Mouse (Mus musculus) mesoderm, embryonic 11.5 days (tissue): ENCODE measurements around the gene Dph7.
"Not testable (repeated sequence)": the region's sequence is repeated elsewhere in the genome, so short reads cannot be mapped to it uniquely, and the experiment has no call there.

Experiments used
- DNase-seq: peaks from one replicate; pipeline ENCODE4 v3.0.0-alpha.2; 2012; ENCODE audit warnings: low read depth, low spot score

Gene Dph7

DNA sequence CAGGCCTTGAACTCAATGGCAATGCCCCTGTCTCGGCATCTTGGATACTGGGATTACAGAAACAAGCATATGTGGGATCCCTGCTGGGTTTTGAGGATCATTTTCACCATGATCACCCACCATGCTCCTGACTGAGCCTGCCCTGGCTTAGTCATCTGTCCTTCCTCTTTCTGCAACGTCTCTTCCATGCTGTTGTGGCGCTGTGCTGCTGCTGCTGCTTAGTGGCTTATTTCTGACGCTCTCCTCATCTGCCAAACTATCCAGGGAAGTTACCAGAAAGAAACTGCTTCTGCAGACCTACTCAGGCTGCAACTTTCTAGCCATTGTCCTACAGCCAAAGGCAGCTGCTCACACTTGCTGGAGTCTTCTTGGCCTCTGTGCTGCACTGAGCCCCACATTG, 8.2 kb downstream of the Dph7 start:
- DNase-seq, result no peak

DNA sequence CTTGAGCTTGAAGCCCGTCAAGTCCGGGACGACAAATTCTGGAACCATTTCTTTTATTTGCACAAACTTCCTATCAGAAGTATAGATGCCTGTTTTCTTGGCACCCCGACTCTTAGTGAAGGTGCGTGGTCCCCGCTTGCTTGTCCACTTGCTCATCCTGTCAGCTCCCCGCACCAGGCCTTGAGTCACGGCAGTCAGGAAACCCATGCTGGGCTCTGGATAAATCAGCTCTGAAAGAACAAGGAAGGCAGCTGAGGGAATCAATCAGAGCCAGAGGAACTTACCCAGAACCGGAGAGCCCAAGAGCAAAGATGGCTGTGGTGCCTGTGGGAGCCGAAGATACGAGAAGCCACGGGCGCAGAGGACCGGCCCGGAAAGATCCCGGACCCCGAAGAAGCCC, 12.3 kb downstream of the Dph7 start:
- DNase-seq, result not testable (repeated sequence)

DNA sequence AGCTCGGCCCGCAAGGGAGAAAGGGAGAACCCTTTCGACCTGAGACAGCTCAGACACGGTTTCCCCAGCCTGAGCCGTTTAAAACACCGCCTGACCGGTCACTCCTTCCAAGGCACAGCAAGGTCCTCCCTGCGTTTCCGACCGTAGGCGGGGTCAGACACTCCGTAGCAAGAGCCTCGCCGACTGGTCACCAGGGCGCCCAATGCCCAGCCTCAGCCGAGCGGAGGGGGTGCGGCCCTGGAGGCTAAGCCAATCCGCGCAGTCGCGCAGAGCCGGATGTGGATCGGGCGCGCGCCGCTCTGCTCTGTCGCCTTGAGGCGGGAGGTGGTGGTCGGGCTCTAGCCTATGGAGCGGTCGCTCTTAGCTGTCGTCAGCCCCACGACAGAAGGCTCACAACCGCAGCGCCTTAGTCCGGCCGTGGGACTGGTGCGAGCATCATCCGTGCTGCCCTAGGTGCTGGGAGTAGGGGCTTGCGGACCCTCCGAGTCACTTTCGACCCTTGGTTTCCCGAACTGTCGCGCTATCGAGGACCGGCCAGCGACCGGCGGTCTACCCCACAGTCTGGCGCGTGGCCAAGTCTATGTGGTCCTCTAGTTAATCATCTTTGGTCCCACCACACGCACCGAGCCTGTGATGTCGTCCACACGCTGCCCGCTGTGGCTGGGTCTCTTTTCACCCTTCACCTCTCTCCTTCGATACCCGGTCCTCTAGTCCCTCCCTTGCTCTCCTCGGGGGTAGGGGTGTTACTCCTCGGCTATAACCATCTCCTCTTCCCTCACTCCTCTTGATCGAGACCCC, 12.9 kb downstream of the Dph7 start, which contains the start of gene Mrpl41:
Mrpl41 (minus strand) TSS at position 193 of the 798 bp plus-strand sequence.
- peak; percentile 98 for DNase-seq

DNA sequence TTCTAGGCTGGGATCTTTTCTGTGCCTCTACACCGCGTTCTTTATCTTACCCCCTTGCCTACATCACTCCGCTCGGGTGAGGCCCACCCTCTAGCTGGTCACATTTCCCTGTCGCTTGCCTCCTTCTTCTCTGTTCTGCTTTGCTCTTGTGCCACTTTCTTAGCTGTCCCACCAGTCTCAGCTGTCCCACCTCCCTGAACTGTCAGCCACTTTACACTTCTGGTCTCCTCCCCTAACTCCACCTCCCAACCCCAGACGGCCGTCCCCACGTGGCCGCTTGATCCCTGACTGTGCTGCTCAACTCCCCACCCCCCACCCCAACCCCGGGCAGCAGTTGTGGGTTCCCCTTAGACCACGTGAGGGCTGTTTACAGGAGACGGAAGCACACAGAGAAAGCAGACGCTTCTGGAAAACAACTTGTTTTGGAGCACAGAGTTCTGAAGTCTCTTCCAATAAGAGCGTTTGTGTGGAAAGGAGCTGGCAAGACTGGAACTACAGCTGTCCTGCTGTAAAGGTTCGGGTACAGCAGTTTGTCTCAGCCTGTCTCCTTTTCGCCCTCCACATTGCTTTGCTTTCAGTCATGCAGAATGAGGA, 13.6 kb downstream of the Dph7 start, which contains the start of gene Pnpla7:
Pnpla7 (plus strand) TSS at position 330 of the 594 bp plus-strand sequence.
- peak; percentile 76 for DNase-seq

GRCm38 (mm10) chr2:24976960-24977359, 14.8 kb downstream of the Dph7 start:
- DNase-seq, result no peak

DNA sequence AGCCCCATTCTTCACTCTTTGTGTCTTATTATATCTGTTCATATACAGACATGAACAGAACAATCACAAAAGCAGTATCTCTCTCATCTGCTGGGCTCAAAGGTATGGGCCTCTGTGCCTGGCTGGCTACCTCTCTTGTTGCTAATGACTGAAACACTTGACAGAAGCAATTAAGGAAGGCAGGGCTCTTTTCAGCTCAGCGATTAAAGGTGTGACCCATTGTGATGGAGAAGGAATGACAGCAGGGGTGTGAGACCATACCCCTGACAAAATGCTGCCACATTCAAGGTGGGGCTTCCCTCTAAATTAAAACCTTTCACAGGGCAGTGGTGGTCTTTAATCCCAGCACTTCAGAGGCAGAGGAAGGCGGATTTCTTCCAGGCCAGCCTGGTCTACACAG, 25.6 kb downstream of the Dph7 start:
- DNase-seq, result no peak

DNA sequence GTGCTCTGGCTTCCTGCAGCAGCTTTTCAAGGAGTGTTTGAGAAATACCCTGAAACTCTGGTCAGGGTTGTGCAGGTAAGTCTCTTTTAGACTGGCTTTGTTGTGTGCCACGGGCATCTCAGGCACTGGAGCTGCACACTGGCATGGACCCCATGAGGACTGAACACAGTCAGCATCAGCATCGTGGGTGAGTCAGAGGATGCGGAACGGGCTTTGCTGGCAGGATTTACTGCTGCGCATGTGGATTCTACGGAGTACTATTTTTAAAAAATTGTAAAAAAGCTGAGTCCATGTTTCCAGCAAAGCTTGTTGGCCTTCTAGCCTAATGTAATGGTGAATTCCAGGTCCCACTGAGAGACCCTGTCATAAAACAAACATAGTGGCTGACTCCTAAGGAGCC, 33.1 kb downstream of the Dph7 start:
- no peak for DNase-seq

DNA sequence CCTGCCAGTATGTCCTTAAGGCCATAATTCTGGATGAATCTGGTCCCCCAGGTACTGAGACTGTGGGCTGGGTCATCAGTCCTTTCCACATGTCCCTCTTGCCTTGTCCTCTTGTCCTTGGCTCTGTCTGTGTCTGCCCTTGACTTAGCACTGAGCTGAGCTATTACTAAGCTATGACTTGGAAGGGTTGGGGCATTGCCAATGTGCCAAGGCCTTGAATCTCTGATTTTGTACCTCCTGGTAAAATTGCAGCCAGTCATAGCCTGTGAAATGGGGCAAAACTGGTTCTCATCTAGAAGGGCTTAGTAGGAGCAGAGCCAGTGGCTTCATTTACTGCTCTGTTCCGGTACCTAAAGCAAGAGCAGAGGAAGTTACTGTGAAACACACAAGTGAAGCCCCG, 34.3 kb downstream of the Dph7 start:
- no peak for DNase-seq

DNA sequence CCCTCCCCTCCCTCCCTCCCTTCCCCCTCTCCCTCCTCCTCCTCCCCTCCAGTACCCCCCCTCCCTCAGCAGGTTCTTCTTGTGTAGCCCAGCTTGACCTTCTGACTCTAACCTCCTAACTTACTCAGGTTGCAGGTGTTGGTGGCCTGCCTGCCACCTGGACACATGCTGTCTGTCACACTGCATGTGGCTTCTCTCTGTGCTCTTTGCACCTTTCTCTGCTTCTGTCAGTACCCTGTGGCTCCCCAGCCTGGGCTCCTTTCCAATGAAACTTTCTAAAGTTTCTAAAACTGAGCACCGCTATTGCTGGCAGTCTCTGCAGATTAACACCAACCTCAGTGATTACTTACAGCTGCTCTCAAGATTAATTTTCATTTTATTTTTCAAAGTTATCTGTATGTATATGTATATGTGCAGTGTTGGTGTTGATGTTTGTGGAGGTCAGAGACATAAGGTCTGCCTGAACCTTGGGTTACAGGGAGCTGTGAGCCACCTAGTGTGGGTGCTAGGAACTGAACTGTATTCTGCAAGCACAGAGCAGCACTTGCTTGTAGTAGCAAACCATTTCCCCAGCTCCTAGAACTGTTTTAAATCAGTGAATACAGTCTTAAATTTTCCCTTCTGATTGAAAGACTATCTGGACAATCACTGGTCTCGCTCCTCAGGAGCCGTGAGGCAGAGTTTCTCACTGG, 38.5 kb downstream of the Dph7 start:
- DNase-seq, result peak; percentile 30

- DNase-seq, result no peak
These were observed 42.0 kb downstream of the Dph7 start for GRCm38 (mm10) chr2:25003946-25004786.

DNA sequence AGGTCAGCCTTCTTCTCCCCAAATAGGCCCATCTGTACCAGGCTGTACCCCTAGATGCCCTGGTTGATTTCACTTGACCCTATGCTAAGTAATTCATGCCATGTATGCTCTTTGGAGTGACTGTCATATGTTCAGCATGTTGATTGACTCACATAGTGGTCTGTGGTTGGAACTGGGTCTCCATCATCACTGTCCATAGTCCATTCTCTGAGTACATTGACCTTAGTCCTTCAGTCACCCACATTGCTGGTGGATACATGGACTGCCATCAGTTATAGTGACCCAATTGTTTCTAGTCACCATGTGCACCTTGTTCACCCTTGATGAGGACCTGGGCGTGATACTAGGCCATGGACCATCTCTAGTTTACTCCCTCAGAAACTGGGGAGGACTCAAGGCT, 44.6 kb downstream of the Dph7 start:
- DNase-seq, result no peak

DNA sequence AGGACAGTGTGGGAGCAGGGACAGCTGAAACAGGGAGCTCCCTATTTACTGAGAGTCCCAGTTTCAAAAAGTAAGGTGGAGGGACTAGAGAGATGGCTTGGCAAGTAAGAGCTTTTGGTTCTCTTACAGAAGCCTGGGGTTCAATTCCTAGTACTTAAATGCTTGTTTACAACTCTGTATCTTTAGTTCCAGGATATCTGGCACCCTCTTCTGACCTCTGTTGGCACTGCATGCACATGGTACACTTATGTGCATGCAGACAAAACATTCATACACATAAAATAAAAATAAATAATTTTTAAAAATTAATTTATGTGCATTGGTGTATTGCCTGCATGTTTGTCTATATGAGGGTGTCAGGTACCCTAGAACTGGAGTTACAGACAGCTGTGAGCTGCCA, 46.0 kb downstream of the Dph7 start:
- no peak for DNase-seq
